Mouse (Mus musculus): ENCODE data around the gene Kcnmb3. TPM values are rescaled to one million over a fixed set of nuclear protein-coding genes. Genes with fewer than 3 reads are reported as not detected.

Kcnmb3 gene
- polyA plus RNA-seq, 1 experiment from 2014 or later, result not detected

Other genes starting within 250 kb of the Kcnmb3 start
- gene Zmat3, start 126.2 kb downstream of the Kcnmb3 start, polyA plus RNA-seq (2015; fragmentation: Nextera tagmentation; extraction: Ambion mirVana), result 7.9 and 8.2 TPM in 2 replicates
- 10.8 and 12.8 TPM in 2 replicates for gene Pik3ca, start 94.6 kb downstream of the Kcnmb3 start, polyA plus RNA-seq (2015; fragmentation: Nextera tagmentation; extraction: Ambion mirVana)
- 36.9 and 40.0 TPM in 2 replicates for gene Zfp639, start 18.0 kb upstream of the Kcnmb3 start, polyA plus RNA-seq (2015; fragmentation: Nextera tagmentation; extraction: Ambion mirVana)
- gene Mfn1, start 37.2 kb upstream of the Kcnmb3 start, polyA plus RNA-seq (2015; fragmentation: Nextera tagmentation; extraction: Ambion mirVana), result 36.4 and 45.0 TPM in 2 replicates
- gene Gnb4, start 124.4 kb upstream of the Kcnmb3 start, polyA plus RNA-seq (2015; fragmentation: Nextera tagmentation; extraction: Ambion mirVana), result 95.1 and 96.3 TPM in 2 replicates
- gene Actl6a, start 214.1 kb upstream of the Kcnmb3 start, polyA plus RNA-seq (2015; fragmentation: Nextera tagmentation; extraction: Ambion mirVana), result 63.2 and 68.9 TPM in 2 replicates
- 311 and 334 TPM in 2 replicates for gene Ndufb5, start 244.8 kb upstream of the Kcnmb3 start, polyA plus RNA-seq (2015; fragmentation: Nextera tagmentation; extraction: Ambion mirVana)
- 30.2 and 33.4 TPM in 2 replicates for gene Mrpl47, start 245.4 kb upstream of the Kcnmb3 start, polyA plus RNA-seq (2015; fragmentation: Nextera tagmentation; extraction: Ambion mirVana)

All from hindbrain, embryonic 15.5 days (tissue).